Mouse (Mus musculus): Measurements from ENCODE around the gene Bbx. TPM values are rescaled to one million over a fixed set of nuclear protein-coding genes. Genes with fewer than 3 reads are reported as not detected.

Gene Bbx
- polyA plus RNA-seq (2015; fragmentation: Nextera tagmentation; extraction: Ambion mirVana): 24.8 and 28.8 TPM in 2 replicates

GRCm38 (mm10) chr16:50432062-50432878 lies at the start of gene Bbx:
Gene Bbx (minus strand): TSS chr16:50432390.

Other genes with a start within 250 kb of the Bbx start
- not detected in 2 replicates for gene Ccdc54, start 158.8 kb upstream of the Bbx start, polyA plus RNA-seq (2015; fragmentation: Nextera tagmentation; extraction: Ambion mirVana)

Measured in urinary bladder, postnatal 0 days (tissue).